Mouse (Mus musculus) lung, postnatal 0 days (tissue): ENCODE results near the gene Apbb1. TPM values are rescaled to one million over a fixed set of nuclear protein-coding genes. Genes with fewer than 3 reads are reported as not detected.

ENCODE experiments used
- ATAC-seq: fragments of 200-750 bp; cut with Nextera tagmentation; 2 replicates; pipeline ENCODE4 v1.8.0; 2017; ENCODE audit warnings: moderate library complexity
- DNase-seq: peaks from one replicate; pipeline ENCODE4 v3.0.0-alpha.2; 2016; ENCODE audit warnings: low spot score
- H3K27ac ChIP-seq: fragments of 300-500 bp; sonication (generic); 2 replicates; pipeline ENCODE4 v1.5.1; 2014; ENCODE audit warnings: antibody characterized with exemption, mild to moderate bottlenecking, low read length, mixed read lengths
- H3K27me3 ChIP-seq: fragments of 300-500 bp; sonication (generic); replicated peaks from 2 replicates; pipeline ENCODE4 v1.6.1; 2014; ENCODE audit warnings: low read length, mixed read lengths; ENCODE audit not compliant: insufficient read depth
- H3K36me3 ChIP-seq: fragments of 300-500 bp; sonication (generic); 2 replicates; pipeline ENCODE4 v1.6.1; 2014; ENCODE audit warnings: low read length, mixed read lengths; ENCODE audit not compliant: insufficient read depth
- H3K4me1 ChIP-seq: fragments of 300-500 bp; sonication (generic); 2 replicates; pipeline ENCODE4 v1.6.1; 2014; ENCODE audit warnings: antibody characterized with exemption, low read depth, low read length, mixed read lengths; ENCODE audit not compliant: insufficient read depth
- H3K4me2 ChIP-seq: fragments of 300-500 bp; sonication (generic); replicated peaks from 2 replicates; pipeline ENCODE4 v1.6.1; 2014; ENCODE audit warnings: low read depth, mild to moderate bottlenecking, low read length, moderate library complexity, mixed read lengths
- H3K4me3 ChIP-seq: fragments of 300-500 bp; sonication (generic); 2 replicates; pipeline ENCODE4 v1.5.1; 2014; ENCODE audit warnings: low read depth, low read length
- H3K9ac ChIP-seq: fragments of 300-500 bp; sonication (generic); replicated peaks from 2 replicates; pipeline ENCODE4 v1.6.1; 2014; ENCODE audit warnings: low read depth, mild to moderate bottlenecking
- H3K9me3 ChIP-seq: fragments of 300-500 bp; sonication (generic); 2 replicates; pipeline ENCODE4 v1.6.1; 2016; ENCODE audit warnings: low read length, mixed read lengths
- CTCF ChIP-seq: IDR thresholded peaks from 2 replicates; pipeline ENCODE4 v1.5.1; 2016; ENCODE audit warnings: antibody characterized with exemption, mild to moderate bottlenecking
- EP300 ChIP-seq: IDR thresholded peaks from 2 replicates; pipeline ENCODE4 v1.6.1; 2016; ENCODE audit warnings: antibody characterized with exemption, mild to moderate bottlenecking, control low read depth
- WGBS: fragments of 180-500 bp; shearing (Covaris S2); extraction: QIAGEN DNeasy Blood & Tissue Kit; methylation state at CpG from one replicate; pipeline ENCODE4 v1.1.7; 2014; 5-methylcytosine and 5-hydroxymethylcytosine counted together
- polyA plus RNA-seq: library from polyadenylated mRNA; unstranded; fragments of >200 nt; fragmentation: Nextera tagmentation; extraction: Ambion mirVana; gene quantifications from 2 replicates; pipeline ENCODE4 v1.2.1, GENCODE M21; 2015

Gene Apbb1
- polyA plus RNA-seq, 1 experiment from 2014 or later: 77.6 TPM

DNA sequence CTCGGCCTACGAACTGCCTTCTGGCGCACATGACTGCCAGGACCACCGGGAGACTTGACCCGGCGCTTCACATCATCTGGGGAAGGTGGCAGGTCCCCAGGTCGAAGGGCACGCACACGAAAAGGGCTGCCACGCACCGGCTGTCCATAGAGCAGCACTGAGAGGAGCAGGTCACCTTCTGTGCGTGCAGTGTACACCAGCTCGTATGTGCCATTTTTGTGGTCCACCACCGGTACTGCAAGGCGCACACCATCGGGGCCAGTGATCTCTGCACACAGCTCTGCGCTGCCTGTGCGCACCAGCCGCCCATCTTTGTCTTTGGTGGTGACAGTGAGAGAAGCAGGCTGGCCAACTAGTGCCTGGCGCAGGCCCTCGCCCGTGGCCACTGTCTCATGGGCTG, 36.4 kb upstream of the Apbb1 start:
- no peak for ATAC-seq
- Histone ChIP-seq H3K9me3 (no peaks in the 10 kb centered on the region), H3K4me2 (no peak overlapping the region), H3K4me1 (peaks cover 7% of the 10 kb centered on the region; the same call in 1 of the 2 replicates), H3K27ac (no peak overlapping the region), H3K36me3 (peaks cover 48% of the 10 kb centered on the region), H3K9ac (no peak overlapping the region), H3K27me3 (no peaks in the 10 kb centered on the region), H3K4me3 (no peak overlapping the region)
- TF ChIP-seq EP300 (no peak), CTCF (no peak)
- no peak for DNase-seq
- 95% methylated on average over 22 of the region's 22 CpGs for WGBS

DNA sequence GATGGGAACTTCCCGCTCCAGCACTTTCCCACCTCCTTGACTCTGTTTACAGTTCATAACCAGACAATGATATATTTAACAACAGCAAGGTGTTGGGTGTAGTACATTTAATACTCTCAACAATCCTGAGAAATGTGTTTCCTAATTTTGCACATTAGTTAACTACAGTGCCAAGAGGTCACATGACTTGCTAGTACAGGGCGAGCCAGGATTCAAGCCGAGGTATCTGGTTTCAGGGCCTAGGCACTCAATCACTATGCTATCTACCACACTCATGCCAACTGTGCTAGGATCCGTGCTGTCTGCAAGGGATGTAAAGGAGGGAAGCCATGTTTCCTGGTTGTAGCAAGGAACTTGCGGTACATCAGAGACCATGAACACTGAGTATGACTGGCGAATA, 35.1 kb upstream of the Apbb1 start:
- H3K27ac ChIP-seq: peak overlapping the region; percentile 68
- H3K9me3 ChIP-seq: no peaks in the 10 kb centered on the region
- no peak for TF ChIP-seq CTCF
- no peaks in the 10 kb centered on the region for H3K27me3 ChIP-seq
- H3K4me1 ChIP-seq: peaks cover 7% of the 10 kb centered on the region; the same call in 1 of the 2 replicates
- DNase-seq: no peak
- H3K9ac ChIP-seq: no peak overlapping the region
- WGBS: 62% methylated on average over 6 of the region's 6 CpGs
- H3K4me2 ChIP-seq: no peak overlapping the region
- H3K4me3 ChIP-seq: no peak overlapping the region
- H3K36me3 ChIP-seq: peaks cover 52% of the 10 kb centered on the region
- no peak for ATAC-seq

DNA sequence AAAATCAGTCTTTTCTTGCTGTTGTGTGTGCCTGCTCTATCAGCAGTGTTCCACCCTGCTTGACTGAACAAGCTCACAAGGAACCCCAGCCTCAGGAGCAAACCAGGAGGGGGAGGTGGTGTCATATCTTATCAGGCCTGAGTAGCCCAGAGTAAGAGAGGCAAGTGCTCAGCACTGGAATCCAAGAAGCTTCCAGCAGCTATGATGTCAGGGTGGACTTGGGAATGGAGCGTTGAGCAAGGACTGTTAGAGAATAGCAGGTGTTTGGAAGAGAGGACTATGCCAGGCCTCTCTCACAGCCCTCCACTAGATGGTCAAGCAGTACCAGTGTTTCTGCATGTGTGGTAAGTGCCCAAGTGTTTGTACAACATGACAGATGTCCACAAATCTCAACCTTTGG, 34.3 kb upstream of the Apbb1 start:
- no peaks in the 10 kb centered on the region for H3K27me3 ChIP-seq
- H3K36me3 ChIP-seq: peaks cover 60% of the 10 kb centered on the region
- H3K4me1 ChIP-seq: peaks cover 4% of the 10 kb centered on the region; the same call in 1 of the 2 replicates
- no peak overlapping the region for H3K4me2 ChIP-seq
- no peak overlapping the region for H3K9ac ChIP-seq
- TF ChIP-seq CTCF (peak; percentile 25), EP300 (no peak; the same call in 1 of the 2 replicates)
- ATAC-seq: peak; percentile 52
- no peak overlapping the region for H3K4me3 ChIP-seq
- DNase-seq: peak; percentile 59
- H3K27ac ChIP-seq: peak overlapping the region; percentile 68
- H3K9me3 ChIP-seq: no peaks in the 10 kb centered on the region
- 53% methylated on average over 1 of the region's 1 CpGs for WGBS

DNA sequence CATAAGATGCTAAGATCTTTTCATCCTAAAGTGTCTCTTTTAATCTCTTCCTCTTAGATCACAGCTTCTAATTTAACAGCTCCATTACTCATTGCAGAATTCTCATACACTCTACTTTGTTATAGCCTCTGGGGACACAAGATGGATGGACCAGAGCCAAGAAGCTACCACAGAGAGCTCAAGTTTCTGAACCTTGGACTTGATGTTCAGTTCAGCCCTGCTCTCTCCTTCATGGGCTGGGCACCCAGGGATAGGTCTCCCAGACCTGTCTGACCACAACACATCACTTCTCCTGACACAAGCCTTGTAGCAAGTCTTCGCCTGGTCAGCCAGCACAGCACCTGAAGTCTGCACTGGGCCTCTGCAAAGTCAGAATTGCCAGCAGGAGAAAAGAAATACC, 32.9 kb upstream of the Apbb1 start:
- no peaks in the 10 kb centered on the region for H3K27me3 ChIP-seq
- no peak overlapping the region for H3K9ac ChIP-seq
- TF ChIP-seq CTCF: no peak
- no peak for TF ChIP-seq EP300
- no peaks in the 10 kb centered on the region for H3K9me3 ChIP-seq
- no peak overlapping the region for H3K27ac ChIP-seq
- H3K4me2 ChIP-seq: no peak overlapping the region
- 100% methylated on average over 1 of the region's 1 CpGs for WGBS
- no peak overlapping the region for H3K4me3 ChIP-seq
- DNase-seq (no peak), ATAC-seq (no peak)
- H3K36me3 ChIP-seq: peaks cover 62% of the 10 kb centered on the region
- no peaks in the 10 kb centered on the region; the same call in 1 of the 2 replicates for H3K4me1 ChIP-seq

DNA sequence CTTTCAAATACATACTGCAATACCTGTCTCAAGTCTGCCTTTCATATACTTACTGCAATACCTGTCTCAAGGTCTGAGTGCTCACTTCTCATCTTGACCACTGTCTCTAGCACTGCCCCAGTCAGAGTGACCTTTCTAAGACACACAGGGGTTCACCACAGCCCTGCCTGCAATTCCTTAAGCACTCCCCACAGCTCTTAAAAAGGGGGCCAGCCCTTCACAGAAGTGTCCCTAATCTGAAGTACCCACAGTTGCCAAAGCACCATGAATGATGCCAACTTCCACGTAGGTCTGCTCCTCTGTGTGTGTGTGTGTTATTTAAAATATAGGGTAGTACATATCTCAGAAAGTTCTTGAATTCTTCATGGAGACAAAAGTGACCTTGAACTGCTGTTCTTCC, 30.3 kb upstream of the Apbb1 start:
- TF ChIP-seq CTCF: no peak
- TF ChIP-seq EP300: no peak
- no peak overlapping the region for H3K4me3 ChIP-seq
- H3K27me3 ChIP-seq: no peaks in the 10 kb centered on the region
- DNase-seq (peak; percentile 34), ATAC-seq (peak; percentile 34)
- H3K27ac ChIP-seq: no peak overlapping the region
- no peak overlapping the region for H3K4me2 ChIP-seq
- H3K9ac ChIP-seq: no peak overlapping the region
- WGBS: 44% methylated on average over 1 of the region's 1 CpGs
- no peaks in the 10 kb centered on the region; the same call in 1 of the 2 replicates for H3K4me1 ChIP-seq
- peaks cover 38% of the 10 kb centered on the region for H3K36me3 ChIP-seq
- no peaks in the 10 kb centered on the region for H3K9me3 ChIP-seq

DNA sequence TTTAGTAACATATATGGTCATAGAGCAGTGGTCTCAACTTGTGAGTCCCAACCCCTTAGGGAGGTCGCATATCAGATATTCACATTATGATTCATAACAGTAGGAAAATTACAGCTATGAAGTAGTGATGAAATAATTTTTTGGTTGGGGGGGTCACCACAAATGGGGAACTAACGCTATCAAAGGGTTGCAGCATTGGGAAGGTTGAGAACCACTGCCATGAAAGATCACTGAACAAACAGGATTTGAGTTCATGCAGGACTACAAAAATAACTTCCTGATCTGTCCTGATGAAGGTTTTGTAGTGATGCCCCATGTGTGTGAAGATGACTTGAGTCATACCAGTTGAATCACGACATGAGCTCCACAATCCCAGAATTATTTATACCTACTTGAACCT, 27.0 kb upstream of the Apbb1 start:
- H3K36me3 ChIP-seq: peaks cover 22% of the 10 kb centered on the region; the same call in 1 of the 2 replicates
- no peak overlapping the region for H3K4me3 ChIP-seq
- H3K9me3 ChIP-seq: no peaks in the 10 kb centered on the region
- TF ChIP-seq CTCF (no peak), EP300 (no peak)
- WGBS: 84% methylated on average over 3 of the region's 3 CpGs
- no peak overlapping the region for H3K27ac ChIP-seq
- H3K4me2 ChIP-seq: no peak overlapping the region
- ATAC-seq (no peak), DNase-seq (no peak)
- no peaks in the 10 kb centered on the region for H3K27me3 ChIP-seq
- H3K9ac ChIP-seq: no peak overlapping the region
- no peaks in the 10 kb centered on the region for H3K4me1 ChIP-seq
